Mouse (Mus musculus): ENCODE data around the gene Ifnz. TPM values are rescaled to one million over a fixed set of nuclear protein-coding genes. Genes with fewer than 3 reads are reported as not detected.
"Not testable (repeated sequence)": the region's sequence is repeated elsewhere in the genome, so short reads cannot be mapped to it uniquely, and the experiment has no call there.

Ifnz gene
- not detected in 2 replicates for polyA plus RNA-seq (2012)

DNA sequence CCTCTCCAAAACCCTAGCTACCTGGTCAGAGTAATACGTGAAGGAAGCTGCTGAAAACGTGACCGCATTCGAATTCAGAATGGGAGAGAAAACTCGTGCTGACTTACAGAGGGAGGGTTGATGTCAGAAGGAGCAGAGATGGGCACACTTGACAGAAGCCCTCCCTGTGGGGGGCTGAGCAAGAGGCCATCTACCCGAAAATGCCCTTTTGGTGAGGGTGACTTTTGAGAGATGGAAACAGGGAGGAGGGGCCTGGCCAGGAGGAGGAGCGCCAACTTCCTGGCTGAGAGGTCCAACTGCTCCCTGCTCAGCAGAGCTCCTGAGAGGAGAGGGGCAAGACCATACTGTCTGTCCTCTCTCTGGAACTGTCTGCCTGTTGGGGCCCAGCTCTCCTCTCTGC is at the start of gene Ifnz:
Ifnz (plus strand) TSS at position 301 of the 400 bp plus-strand sequence.
- not testable (repeated sequence) for TF ChIP-seq GATA1 (IDR thresholded peaks at IDR 0.05; ENCODE audit: low read length)

DNA sequence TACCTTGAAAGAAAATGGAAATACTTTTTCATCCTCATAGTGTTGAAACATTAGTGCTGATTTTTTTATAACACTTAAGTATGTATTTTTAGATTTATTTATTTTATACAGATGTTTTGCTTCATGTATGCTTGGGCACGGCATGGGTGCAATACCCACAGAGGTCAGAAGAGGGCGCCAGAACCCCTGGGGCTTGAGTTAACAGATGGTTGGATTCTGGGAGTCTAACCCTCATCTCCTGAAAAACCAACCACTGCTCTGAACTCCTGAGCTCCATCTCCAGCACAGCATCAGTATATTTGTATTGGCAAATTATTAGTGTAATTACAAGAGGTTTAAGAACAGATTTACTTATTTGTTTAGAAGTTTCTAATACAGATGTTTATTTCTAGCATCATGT is 43.5 kb upstream of the Ifnz start:
- no peak for TF ChIP-seq GATA1 (IDR thresholded peaks at IDR 0.05; ENCODE audit: low read length)

DNA sequence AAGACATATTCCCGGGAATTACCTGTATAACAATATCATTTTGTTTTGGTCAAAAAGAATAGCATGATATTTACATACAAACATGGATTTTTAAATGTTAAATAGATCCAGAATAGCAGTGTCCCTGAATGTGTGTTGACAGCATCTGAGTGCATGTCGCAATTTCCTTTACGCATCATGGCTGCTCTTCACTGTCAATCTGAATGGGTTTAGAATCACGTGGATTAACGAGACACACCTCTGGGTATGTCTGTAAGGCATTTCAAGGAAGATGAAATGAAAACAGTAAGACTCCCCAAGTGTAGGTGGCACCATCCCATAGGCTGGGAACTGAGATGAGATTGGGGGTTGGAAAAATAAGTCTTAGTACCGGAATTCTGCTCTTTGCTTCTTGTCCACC is 42.9 kb upstream of the Ifnz start:
- TF ChIP-seq GATA1 (IDR thresholded peaks at IDR 0.05; ENCODE audit: low read length): no peak

DNA sequence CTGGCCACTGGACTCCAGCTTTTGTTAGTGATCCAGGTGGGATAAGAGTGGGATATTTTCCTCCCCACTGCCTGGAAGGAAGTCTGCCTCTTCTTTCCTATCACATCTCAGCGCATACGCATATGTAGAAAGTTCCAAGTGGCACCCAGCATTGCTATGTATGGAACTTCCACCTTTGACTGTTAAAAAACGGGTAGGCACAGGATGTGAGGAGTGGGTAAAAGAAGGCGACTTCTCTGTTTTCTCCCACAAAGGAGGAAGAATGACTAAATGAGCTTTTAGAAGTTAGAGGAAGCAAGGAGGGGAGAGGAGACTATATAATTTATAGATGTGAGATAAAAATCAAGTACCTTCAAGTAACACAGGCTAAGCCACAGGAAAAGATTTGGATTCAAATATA is 40.5 kb upstream of the Ifnz start:
- TF ChIP-seq GATA1 (IDR thresholded peaks at IDR 0.05; ENCODE audit: low read length): no peak

DNA sequence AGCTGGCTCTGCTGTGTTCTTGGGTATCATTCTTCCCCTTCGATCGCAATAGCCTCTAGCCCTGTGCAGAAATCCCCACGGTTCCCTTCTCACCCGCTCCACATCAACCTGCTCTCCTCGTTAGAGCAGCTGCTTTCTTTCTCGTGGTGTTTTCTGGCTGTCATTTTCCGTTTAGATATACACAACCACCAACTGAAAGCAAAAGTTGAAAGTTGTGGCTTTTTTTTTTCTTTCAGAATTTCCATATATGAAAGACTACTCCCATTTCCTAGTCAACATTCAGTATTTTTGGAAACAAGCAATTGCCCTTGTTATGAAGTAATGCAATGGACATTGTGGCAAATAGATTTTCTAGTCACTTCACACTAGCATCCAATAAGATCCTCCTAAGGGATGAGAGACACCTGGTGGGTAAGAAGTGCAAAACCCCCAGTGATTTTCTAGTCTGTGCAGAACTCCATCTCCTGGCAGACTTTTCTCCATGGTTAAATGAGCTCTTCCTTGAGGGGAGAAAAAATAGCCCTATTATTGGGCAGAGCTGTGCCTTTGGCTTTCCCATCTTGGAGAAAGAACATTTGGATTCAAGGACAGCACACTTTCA is 39.1 kb upstream of the Ifnz start:
- TF ChIP-seq GATA1 (IDR thresholded peaks at IDR 0.05; ENCODE audit: low read length): no peak

DNA sequence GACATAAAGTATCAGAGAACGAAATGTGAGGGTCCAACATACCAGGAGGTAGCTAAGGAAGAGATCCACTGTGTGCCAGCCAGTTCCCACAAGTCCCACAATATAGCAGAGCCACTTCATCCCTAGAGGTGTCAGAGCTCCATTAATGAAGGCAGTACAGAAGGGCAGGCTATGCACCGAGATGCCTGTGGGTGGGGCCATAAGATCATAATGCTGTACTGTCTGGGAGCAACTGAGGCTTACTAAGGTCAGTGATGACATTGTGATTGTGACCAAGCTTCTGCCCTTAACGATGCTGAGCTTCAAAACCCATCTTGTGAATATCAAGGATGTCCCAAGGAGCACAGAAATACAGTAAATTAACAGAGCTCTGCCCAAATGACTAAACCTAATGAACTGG is 37.7 kb upstream of the Ifnz start:
- TF ChIP-seq GATA1 (IDR thresholded peaks at IDR 0.05; ENCODE audit: low read length): no peak

DNA sequence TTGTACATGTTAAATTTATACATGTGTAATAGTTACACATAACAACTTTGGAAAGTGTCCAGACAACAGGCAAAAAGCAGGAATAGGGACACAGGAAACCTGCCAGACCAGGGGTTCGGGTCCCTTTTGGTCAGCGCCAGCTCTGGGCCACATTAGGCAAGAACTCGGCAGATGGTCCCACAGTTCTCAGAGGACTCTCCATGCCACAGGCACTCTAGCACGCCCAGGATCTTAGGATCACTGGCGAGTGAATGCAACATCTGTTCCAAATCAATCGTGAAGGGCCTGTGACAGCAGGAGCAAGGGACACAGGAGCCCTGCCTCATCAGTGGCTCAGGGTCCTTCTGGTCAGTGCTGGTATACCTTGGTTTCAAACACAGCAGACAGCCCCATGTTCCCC is 32.0 kb upstream of the Ifnz start:
- TF ChIP-seq GATA1 (IDR thresholded peaks at IDR 0.05; ENCODE audit: low read length): no peak

DNA sequence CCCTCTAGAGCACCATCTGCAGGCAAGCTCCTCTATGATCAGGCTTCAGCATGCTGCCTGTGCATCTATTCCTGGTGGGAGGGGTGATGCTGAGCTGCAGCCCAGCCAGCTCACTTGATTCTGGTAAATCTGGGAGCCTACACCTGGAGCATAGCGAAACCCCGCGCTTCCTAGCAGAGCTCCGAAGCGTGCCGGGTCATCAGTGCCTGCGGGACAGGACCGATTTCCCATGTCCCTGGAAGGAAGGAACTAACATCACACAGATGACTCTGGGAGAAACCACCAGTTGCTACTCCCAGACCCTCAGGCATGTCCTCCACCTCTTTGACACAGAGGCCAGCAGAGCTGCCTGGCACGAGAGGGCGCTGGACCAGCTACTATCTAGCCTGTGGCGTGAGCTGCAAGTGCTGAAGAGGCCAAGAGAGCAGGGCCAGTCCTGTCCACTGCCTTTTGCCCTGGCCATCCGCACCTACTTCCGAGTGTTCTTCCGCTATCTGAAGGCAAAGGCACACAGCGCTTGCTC is 27.1 kb upstream of the Ifnz start, which contains the start of gene Gm13271:
Gm13271 (plus strand) TSS at position 51 of the 523 bp plus-strand sequence.
- not testable (repeated sequence) for TF ChIP-seq GATA1 (IDR thresholded peaks at IDR 0.05; ENCODE audit: low read length)

DNA sequence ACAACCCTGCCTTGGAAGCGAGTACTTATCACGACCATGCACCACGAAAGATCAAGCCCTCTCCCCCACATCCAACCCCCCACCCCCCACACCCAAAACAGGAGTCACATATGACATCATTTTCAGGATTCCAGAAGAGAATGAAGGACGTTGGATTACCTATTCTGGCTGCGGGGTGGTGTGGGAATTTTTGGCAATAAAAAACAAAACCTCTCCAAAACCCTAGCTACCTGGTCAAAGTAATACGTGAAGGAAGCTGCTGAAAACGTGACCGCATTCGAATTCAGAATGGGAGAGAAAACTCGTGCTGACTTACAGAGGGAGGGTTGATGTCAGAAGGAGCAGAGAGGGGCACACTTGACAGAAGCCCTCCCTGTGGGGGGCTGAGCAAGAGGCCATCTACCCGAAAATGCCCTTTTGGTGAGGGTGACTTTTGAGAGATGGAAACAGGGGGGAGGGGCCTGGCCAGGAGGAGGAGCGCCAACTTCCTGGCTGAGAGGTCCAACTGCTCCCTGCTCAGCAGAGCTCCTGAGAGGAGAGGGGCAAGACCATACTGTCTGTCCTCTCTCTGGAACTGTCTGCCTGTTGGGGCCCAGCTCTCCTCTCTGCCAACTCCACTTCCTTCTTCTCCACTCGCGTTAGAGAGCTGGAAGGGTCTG is 22.2 kb upstream of the Ifnz start, which contains the start of gene Gm13283:
Gm13283 (plus strand) TSS at position 510 of the 659 bp plus-strand sequence.
- not testable (repeated sequence) for TF ChIP-seq GATA1 (IDR thresholded peaks at IDR 0.05; ENCODE audit: low read length)

DNA sequence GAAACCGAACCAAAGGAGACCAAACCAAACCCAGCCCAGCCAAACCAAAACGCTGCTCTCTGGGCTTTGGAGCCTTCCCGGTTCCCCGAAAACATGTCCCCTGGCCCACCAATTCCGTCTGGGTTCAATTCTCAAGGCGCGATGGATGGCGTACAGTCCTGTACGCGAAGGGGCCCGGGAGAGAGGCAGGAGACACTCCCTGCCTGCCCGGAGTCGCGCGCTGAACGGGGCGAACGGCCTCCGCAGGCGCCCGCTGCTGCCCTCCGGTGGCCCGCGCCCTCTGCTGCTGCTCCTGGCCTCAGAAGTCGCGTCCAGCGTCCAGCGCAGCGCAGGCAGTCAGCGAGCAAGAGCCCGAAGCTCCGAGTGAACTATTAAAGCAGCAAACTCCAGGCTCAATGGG is 8.4 kb upstream of the Ifnz start, which contains the start of gene Gm13290:
Gm13290 (plus strand) TSS at position 301 of the 400 bp plus-strand sequence.
- not testable (repeated sequence) for TF ChIP-seq GATA1 (IDR thresholded peaks at IDR 0.05; ENCODE audit: low read length)

DNA sequence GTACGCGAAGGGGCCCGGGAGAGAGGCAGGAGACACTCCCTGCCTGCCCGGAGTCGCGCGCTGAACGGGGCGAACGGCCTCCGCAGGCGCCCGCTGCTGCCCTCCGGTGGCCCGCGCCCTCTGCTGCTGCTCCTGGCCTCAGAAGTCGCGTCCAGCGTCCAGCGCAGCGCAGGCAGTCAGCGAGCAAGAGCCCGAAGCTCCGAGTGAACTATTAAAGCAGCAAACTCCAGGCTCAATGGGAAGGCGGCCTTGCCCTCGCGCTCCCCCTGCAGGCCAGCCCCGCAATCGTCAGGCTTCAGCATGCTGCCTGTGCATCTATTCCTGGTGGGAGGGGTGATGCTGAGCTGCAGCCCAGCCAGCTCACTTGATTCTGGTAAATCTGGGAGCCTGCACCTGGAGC is 5.3 kb upstream of the Ifnz start, which contains the start of gene Gm13289:
Gm13289 (plus strand) TSS at position 301 of the 400 bp plus-strand sequence.
- TF ChIP-seq GATA1 (IDR thresholded peaks at IDR 0.05; ENCODE audit: low read length): not testable (repeated sequence)

DNA sequence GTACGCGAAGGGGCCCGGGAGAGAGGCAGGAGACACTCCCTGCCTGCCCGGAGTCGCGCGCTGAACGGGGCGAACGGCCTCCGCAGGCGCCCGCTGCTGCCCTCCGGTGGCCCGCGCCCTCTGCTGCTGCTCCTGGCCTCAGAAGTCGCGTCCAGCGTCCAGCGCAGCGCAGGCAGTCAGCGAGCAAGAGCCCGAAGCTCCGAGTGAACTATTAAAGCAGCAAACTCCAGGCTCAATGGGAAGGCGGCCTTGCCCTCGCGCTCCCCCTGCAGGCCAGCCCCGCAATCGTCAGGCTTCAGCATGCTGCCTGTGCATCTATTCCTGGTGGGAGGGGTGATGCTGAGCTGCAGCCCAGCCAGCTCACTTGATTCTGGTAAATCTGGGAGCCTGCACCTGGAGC is 2.4 kb upstream of the Ifnz start, which contains the start of gene Gm13272:
Gm13272 (plus strand) TSS at position 301 of the 400 bp plus-strand sequence.
- TF ChIP-seq GATA1 (IDR thresholded peaks at IDR 0.05; ENCODE audit: low read length): not testable (repeated sequence)

DNA sequence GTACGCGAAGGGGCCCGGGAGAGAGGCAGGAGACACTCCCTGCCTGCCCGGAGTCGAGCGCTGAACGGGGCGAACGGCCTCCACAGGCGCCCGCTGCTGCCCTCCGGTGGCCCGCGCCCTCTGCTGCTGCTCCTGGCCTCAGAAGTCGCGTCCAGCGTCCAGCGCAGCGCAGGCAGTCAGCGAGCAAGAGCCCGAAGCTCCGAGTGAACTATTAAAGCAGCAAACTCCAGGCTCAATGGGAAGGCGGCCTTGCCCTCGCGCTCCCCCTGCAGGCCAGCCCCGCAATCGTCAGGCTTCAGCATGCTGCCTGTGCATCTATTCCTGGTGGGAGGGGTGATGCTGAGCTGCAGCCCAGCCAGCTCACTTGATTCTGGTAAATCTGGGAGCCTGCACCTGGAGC is 3.5 kb downstream of the Ifnz start, which contains the start of gene Gm13276:
Gm13276 (plus strand) TSS at position 301 of the 400 bp plus-strand sequence.
- not testable (repeated sequence) for TF ChIP-seq GATA1 (IDR thresholded peaks at IDR 0.05; ENCODE audit: low read length)

DNA sequence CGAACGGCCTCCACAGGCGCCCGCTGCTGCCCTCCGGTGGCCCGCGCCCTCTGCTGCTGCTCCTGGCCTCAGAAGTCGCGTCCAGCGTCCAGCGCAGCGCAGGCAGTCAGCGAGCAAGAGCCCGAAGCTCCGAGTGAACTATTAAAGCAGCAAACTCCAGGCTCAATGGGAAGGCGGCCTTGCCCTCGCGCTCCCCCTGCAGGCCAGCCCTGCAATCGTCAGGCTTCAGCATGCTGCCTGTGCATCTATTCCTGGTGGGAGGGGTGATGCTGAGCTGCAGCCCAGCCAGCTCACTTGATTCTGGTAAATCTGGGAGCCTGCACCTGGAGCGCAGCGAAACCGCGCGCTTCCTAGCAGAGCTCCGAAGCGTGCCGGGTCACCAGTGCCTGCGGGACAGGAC is 6.5 kb downstream of the Ifnz start, which contains the start of gene Gm13277:
Gm13277 (plus strand) TSS at position 231 of the 400 bp plus-strand sequence.
- TF ChIP-seq GATA1 (IDR thresholded peaks at IDR 0.05; ENCODE audit: low read length): not testable (repeated sequence)

DNA sequence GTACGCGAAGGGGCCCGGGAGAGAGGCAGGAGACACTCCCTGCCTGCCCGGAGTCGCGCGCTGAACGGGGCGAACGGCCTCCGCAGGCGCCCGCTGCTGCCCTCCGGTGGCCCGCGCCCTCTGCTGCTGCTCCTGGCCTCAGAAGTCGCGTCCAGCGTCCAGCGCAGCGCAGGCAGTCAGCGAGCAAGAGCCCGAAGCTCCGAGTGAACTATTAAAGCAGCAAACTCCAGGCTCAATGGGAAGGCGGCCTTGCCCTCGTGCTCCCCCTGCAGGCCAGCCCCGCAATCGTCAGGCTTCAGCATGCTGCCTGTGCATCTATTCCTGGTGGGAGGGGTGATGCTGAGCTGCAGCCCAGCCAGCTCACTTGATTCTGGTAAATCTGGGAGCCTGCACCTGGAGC is 9.3 kb downstream of the Ifnz start, which contains the start of gene Gm13278:
Gm13278 (plus strand) TSS at position 301 of the 400 bp plus-strand sequence.
- TF ChIP-seq GATA1 (IDR thresholded peaks at IDR 0.05; ENCODE audit: low read length): not testable (repeated sequence)

All from G1E-ER4 (cell line).